Mouse (Mus musculus) embryonic facial prominence, embryonic 15.5 days (tissue): ENCODE results near the gene Amd1. TPM values are rescaled to one million over a fixed set of nuclear protein-coding genes. Genes with fewer than 3 reads are reported as not detected.

ENCODE experiments used
- ATAC-seq: fragments of 200-750 bp; cut with Nextera tagmentation; 2 replicates; pipeline ENCODE4 v1.8.0; 2017; ENCODE audit warnings: low read depth, moderate TSS enrichment; ENCODE audit not compliant: insufficient number of reproducible peaks, low FRiP score, low TSS enrichment
- H3K27ac ChIP-seq: fragments of 300-500 bp; sonication (generic); replicated peaks from 2 replicates; pipeline ENCODE4 v1.5.1; 2015; ENCODE audit warnings: mild to moderate bottlenecking, inconsistent platforms
- H3K27me3 ChIP-seq: fragments of 300-500 bp; sonication (generic); 2 replicates; pipeline ENCODE4 v1.6.1; 2015; ENCODE audit warnings: inconsistent platforms
- H3K36me3 ChIP-seq: fragments of 300-500 bp; sonication (generic); 2 replicates; pipeline ENCODE4 v1.6.1; 2015; ENCODE audit warnings: mild to moderate bottlenecking, inconsistent platforms
- H3K4me1 ChIP-seq: fragments of 300-500 bp; sonication (generic); 2 replicates; pipeline ENCODE4 v1.6.1; 2015; ENCODE audit warnings: inconsistent platforms
- H3K4me2 ChIP-seq: fragments of 300-500 bp; sonication (generic); replicated peaks from 2 replicates; pipeline ENCODE4 v1.6.1; 2015; ENCODE audit warnings: mild to moderate bottlenecking, inconsistent platforms
- H3K4me3 ChIP-seq: fragments of 300-500 bp; sonication (generic); replicated peaks from 2 replicates; pipeline ENCODE4 v1.5.1; 2015; ENCODE audit warnings: mild to moderate bottlenecking, inconsistent platforms
- H3K9ac ChIP-seq: fragments of 300-500 bp; sonication (generic); 2 replicates; pipeline ENCODE4 v1.6.1; 2015; ENCODE audit warnings: inconsistent platforms
- H3K9me3 ChIP-seq: fragments of 300-500 bp; sonication (generic); replicated peaks from 2 replicates; pipeline ENCODE4 v1.6.1; 2016; ENCODE audit warnings: inconsistent platforms
- WGBS: fragments of 180-500 bp; shearing (Covaris S2); methylation state at CpG from one replicate; pipeline ENCODE4 v1.1.7; 2015; 5-methylcytosine and 5-hydroxymethylcytosine counted together
- polyA plus RNA-seq: library from polyadenylated mRNA; unstranded; fragments of >200 nt; fragmentation: Nextera tagmentation; extraction: Ambion mirVana; gene quantifications from 2 replicates; pipeline ENCODE4 v1.2.1, GENCODE M21; 2015

The Amd1 gene
- polyA plus RNA-seq, 1 experiment from 2014 or later, result 46.5 TPM

DNA sequence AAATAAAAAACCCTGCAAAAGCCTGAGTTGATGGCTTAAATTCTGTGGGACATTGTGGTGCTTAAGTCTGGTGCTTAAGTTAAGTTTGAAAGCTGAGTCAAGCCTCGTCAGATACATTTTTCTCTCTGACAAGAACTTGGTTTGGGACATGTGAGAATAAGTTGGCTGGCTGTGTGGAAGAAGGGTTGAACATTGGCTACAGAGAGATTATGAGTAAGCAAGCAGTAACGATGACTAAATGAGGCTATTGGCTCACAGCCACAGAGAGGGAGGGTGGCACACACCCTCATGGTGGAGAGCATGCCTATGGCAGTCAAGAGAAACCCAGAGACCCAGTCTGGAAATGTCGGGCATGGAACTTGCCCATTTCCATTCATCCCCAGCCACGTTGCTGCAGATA is 38.3 kb downstream of the Amd1 start:
- H3K27me3 ChIP-seq, result no peaks in the 10 kb centered on the region

DNA sequence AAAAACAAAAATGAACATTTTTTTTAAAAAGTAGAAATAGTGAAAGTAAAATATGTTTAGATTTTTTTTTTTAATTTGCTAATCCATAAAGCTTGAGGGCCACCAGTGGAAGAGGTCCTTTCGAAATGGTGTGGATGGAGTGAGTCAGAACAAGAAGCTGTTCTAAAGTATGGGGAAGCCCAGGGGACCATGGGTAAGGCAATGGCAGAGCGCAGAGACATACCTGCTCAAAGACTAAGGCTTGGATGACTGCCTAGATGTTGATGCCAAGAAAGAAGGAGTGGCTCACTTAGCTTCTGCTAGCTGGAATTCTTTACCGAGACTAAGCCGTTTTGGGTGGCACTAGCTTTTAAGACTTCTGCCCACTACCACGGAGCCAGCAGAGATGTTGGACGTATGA is 39.8 kb downstream of the Amd1 start:
- Histone ChIP-seq H3K36me3 (no peaks in the 10 kb centered on the region), H3K4me3 (no peak overlapping the region), H3K4me1 (peaks cover 3% of the 10 kb centered on the region; the same call in 1 of the 2 replicates), H3K9me3 (no peaks in the 10 kb centered on the region), H3K4me2 (no peak overlapping the region), H3K9ac (no peak overlapping the region), H3K27ac (no peak overlapping the region), H3K27me3 (no peaks in the 10 kb centered on the region)
- 78% methylated on average over 6 of the region's 6 CpGs for WGBS
- no peak for ATAC-seq

More for the DNA sequence above, 38.3 kb downstream of the Amd1 start:
- H3K4me2 ChIP-seq, result no peak overlapping the region
- H3K27ac ChIP-seq, result no peak overlapping the region
- ATAC-seq, result no peak
- no peaks in the 10 kb centered on the region for H3K36me3 ChIP-seq
- 78% methylated on average over 4 of the region's 4 CpGs for WGBS
- H3K9me3 ChIP-seq, result no peaks in the 10 kb centered on the region
- H3K9ac ChIP-seq, result no peak overlapping the region
- H3K4me3 ChIP-seq, result no peak overlapping the region
- peaks cover under 1% of the 10 kb centered on the region; the same call in 1 of the 2 replicates for H3K4me1 ChIP-seq

DNA sequence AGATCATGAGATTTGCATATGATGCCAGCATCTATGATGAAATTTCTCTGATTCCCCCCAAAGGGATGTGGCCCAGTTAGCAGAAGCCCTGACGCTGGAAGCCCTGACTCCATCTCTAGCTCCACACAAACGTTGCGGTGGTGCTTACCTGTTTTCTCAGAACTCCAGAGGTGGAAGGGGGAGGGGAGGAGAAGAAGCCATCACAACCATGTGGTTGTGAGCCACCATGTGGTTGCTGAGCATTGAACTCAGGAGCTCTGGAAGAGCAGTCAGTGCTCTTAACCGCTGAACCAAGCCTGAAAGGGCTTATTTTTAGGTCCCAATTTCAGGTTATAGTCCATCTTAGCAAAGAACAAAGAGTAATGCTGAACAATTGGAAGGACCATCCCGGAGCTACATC is 41.7 kb downstream of the Amd1 start:
- no peak overlapping the region for H3K9ac ChIP-seq
- H3K4me2 ChIP-seq, result no peak overlapping the region
- no peaks in the 10 kb centered on the region for H3K9me3 ChIP-seq
- WGBS, result 56% methylated on average over 5 of the region's 5 CpGs
- no peak for ATAC-seq
- H3K27me3 ChIP-seq, result no peaks in the 10 kb centered on the region
- H3K27ac ChIP-seq, result no peak overlapping the region
- peaks cover 2% of the 10 kb centered on the region; the same call in 1 of the 2 replicates for H3K36me3 ChIP-seq
- H3K4me3 ChIP-seq, result no peak overlapping the region
- H3K4me1 ChIP-seq, result peaks cover 10% of the 10 kb centered on the region

DNA sequence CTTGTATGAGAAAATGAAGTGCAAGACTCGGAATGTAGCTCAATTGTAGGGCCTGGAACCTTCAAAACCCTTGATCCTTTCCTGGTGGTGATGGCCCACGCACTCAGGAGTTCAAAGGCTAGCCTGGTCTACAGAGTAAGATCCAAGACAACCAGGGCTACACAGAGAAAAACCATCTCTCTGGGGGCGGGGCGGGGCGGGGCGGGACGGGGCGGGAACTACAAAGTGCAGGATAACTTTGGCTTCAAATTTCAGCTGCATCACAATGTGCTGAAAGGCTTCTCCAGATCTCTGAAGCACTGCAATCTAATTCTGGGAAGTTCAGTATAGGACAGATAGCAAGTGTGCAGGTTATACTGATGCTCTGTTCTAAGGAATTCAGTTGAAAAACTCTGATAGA is 42.4 kb downstream of the Amd1 start:
- peaks cover 10% of the 10 kb centered on the region for H3K4me1 ChIP-seq
- H3K4me2 ChIP-seq, result no peak overlapping the region
- H3K27ac ChIP-seq, result no peak overlapping the region
- H3K9ac ChIP-seq, result no peak overlapping the region
- H3K27me3 ChIP-seq, result no peaks in the 10 kb centered on the region
- H3K9me3 ChIP-seq, result no peaks in the 10 kb centered on the region
- WGBS, result 15% methylated on average over 8 of the region's 8 CpGs
- no peak overlapping the region for H3K4me3 ChIP-seq
- no peak for ATAC-seq
- H3K36me3 ChIP-seq, result peaks cover 6% of the 10 kb centered on the region; the same call in 1 of the 2 replicates

DNA sequence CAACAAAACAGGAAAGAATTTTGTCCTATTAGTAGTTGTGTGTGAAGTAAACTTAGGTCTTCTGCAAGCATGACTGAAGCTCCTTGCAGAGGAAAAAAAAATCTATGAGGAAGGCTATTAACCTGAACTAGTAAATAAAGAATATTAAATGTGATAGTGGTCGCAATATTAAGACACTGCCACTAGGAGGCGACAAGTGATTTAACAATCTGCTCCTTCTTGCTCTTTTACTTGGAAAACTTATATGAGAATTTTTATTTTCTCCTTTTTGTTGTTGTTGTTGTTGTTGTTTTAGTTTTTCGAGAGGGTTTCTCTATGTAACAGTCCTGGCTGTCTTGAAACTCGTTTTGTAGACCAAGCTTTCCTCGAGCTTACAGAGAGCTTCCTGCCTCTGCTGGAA is 43.0 kb downstream of the Amd1 start:
- Histone ChIP-seq H3K27ac (peak overlapping the region; percentile 94), H3K36me3 (peaks cover 9% of the 10 kb centered on the region), H3K4me3 (peak overlapping the region; percentile 80; the same call in 1 of the 2 replicates), H3K9ac (no peak overlapping the region), H3K27me3 (no peaks in the 10 kb centered on the region), H3K9me3 (no peaks in the 10 kb centered on the region), H3K4me2 (peak overlapping the region; percentile 82), H3K4me1 (peaks cover 10% of the 10 kb centered on the region)
- no peak for ATAC-seq
- WGBS, result 2% methylated on average over 5 of the region's 5 CpGs

DNA sequence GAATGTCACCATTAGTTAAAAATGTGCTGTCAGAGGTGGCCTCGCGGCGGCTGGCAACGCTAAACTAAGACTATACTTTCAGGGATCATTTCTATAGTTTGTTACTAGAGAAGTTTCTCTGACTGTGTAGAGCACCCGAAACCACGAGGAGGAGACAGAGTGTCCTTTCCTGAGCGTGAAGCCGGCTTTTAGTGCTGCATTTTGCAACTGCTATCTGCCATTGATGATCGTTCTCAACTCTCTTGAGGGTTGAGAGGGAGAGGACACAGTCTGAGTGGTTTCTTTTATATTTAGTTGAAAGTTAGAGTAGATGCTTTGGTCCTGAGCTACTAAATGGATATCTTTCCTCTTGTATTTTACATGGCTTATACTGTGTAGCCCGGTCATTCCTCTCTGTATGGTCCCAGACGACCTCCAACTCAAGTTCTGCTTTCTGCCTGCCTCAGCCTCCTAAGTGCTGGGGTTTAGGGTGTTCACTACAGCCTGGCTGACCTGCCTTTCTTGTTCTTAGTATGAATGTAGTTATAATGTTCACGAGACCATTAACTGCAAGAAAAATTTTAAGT is 43.5 kb downstream of the Amd1 start:
- peak; percentile 85 for ATAC-seq
- peaks cover 13% of the 10 kb centered on the region for H3K36me3 ChIP-seq
- H3K4me3 ChIP-seq, result peak overlapping the region; percentile 80
- H3K4me2 ChIP-seq, result peak overlapping the region; percentile 82
- peaks cover 10% of the 10 kb centered on the region for H3K4me1 ChIP-seq
- no peaks in the 10 kb centered on the region for H3K9me3 ChIP-seq
- H3K27ac ChIP-seq, result peak overlapping the region; percentile 94
- WGBS, result under 1% methylated on average over 12 of the region's 12 CpGs
- no peak overlapping the region for H3K9ac ChIP-seq
- H3K27me3 ChIP-seq, result no peaks in the 10 kb centered on the region

DNA sequence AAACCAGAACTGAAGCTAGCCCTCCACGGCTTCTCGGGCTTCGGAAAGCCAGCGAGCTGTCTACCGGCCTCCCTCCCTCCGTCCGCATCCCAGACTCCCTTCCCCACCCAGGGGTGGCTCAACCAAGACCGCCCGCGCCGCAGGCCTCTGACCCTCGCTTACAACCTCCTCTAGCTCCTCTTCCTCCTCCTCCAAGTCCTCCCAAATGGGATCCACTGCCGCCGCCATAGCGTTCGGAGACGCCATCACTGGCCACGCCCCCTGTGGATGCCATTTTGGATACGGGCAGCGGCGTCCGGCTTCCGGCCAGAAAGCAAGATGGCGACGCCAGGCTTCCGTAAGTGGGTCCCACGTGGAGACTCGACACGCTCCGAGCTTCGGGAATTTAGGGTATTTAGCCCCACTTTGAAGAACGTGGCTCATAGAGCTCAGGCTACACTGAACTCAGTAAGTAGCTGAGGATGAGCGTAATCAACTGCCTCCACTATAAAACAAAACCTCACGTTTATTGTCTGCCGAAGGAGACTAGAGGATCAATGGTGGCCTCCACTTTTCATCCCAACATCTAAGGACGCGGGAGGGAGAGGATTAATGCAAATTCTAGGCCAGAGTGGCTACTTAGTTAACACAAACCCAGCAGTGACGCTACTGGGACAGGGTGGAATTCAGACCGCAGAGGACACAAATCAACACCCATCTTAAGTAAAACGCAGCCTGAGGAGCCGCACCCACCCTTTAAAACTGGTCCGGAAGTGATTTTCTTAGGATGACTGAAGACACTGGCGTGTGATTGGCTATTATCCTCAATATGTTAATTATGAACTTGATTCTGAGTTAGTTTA is 44.4 kb downstream of the Amd1 start, which contains the start of gene Gtf3c6:
Gene Gtf3c6 (minus strand): TSS at position 695 of the 842 bp plus-strand sequence.
- Histone ChIP-seq H3K4me2 (peak within 1 kb of the TSS; percentile 82), H3K9ac (peak within 1 kb of the TSS; percentile 69), H3K27ac (peak within 1 kb of the TSS; percentile 94), H3K4me3 (peak within 1 kb of the TSS; percentile 80), H3K9me3 (no peaks in the 10 kb centered on the region), H3K4me1 (peaks cover 10% of the 10 kb centered on the region), H3K36me3 (peaks cover 19% of the 10 kb centered on the region), H3K27me3 (no peaks in the 10 kb centered on the region)
- ATAC-seq, result peak; percentile 75
- WGBS, result under 1% methylated on average over 43 of the region's 43 CpGs

DNA sequence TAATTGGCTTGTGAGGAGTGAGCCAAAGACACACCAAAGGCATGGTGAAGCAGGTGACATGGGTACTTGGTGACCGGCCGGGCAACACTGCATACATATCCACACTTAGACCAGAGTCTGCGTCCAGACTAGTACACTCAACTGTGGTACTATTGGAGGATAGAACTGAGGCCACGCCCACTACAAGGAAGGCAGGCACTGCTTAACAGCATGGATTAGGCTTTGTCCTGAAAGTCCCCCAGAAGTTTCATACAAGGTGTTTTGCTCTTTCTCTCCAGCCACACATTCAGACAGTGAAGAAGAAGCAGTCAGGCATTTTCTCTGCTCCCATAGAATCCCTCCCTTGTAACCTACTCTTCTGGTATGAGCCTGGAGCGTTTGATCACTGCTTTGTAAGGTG is 45.3 kb downstream of the Amd1 start:
- WGBS, result under 1% methylated on average over 5 of the region's 5 CpGs
- ATAC-seq, result peak; percentile 72; the same call in 1 of the 2 replicates
- peak overlapping the region; percentile 82 for H3K4me2 ChIP-seq
- no peaks in the 10 kb centered on the region for H3K9me3 ChIP-seq
- peak overlapping the region; percentile 69 for H3K9ac ChIP-seq
- peaks cover 10% of the 10 kb centered on the region for H3K4me1 ChIP-seq
- H3K4me3 ChIP-seq, result peak overlapping the region; percentile 80
- peak overlapping the region; percentile 94 for H3K27ac ChIP-seq
- H3K27me3 ChIP-seq, result no peaks in the 10 kb centered on the region
- peaks cover 29% of the 10 kb centered on the region for H3K36me3 ChIP-seq

DNA sequence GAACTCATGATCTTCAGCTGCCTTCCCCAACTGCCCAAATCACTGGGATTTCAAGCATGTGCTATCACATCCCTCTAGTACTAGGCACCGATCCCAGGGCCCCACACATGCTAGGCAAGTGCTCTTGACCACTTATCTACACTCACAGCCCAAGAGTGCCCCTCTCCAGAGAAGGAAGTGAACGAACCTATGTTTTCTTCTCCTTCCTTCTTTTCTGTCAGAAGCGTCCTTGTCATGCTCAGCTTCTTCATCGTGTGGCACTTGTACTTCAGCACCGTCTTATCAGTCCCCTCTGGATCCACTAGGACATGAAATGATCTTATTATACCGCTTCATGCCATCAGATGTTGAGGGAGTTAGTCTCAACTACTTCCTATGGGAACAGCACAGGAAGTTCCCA is 51.0 kb downstream of the Amd1 start:
- H3K4me1 ChIP-seq, result no peaks in the 10 kb centered on the region
- no peak overlapping the region for H3K9ac ChIP-seq
- peaks cover 61% of the 10 kb centered on the region for H3K36me3 ChIP-seq
- no peak overlapping the region for H3K4me2 ChIP-seq
- no peak overlapping the region for H3K27ac ChIP-seq
- no peak for ATAC-seq
- no peak overlapping the region for H3K4me3 ChIP-seq
- no peaks in the 10 kb centered on the region for H3K9me3 ChIP-seq
- WGBS, result 90% methylated on average over 6 of the region's 6 CpGs
- H3K27me3 ChIP-seq, result no peaks in the 10 kb centered on the region

DNA sequence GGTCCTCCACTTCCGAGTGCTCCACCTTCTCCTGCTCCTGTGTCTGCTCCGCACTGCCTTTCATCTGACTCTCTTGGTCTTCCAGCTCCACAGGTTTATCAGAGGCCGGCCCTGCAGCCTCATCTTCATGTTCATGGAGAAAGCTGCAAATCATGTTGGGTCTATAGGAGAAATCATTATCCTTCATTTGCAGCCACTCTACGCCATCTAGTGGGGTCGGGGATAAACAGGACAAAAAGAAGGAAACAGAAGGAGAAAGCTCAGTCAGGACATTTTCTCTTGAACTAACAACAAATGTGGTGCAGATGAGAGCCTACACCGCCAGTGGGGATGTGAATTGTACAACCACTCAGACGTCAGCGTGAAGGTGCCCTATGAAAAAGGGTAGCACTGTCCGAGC is 52.4 kb downstream of the Amd1 start:
- peaks cover 55% of the 10 kb centered on the region for H3K36me3 ChIP-seq
- WGBS, result 81% methylated on average over 9 of the region's 9 CpGs
- ATAC-seq, result no peak
- H3K27me3 ChIP-seq, result no peaks in the 10 kb centered on the region
- H3K27ac ChIP-seq, result no peak overlapping the region
- no peaks in the 10 kb centered on the region for H3K4me1 ChIP-seq
- H3K9me3 ChIP-seq, result no peaks in the 10 kb centered on the region
- no peak overlapping the region for H3K9ac ChIP-seq
- H3K4me3 ChIP-seq, result no peak overlapping the region
- H3K4me2 ChIP-seq, result no peak overlapping the region

DNA sequence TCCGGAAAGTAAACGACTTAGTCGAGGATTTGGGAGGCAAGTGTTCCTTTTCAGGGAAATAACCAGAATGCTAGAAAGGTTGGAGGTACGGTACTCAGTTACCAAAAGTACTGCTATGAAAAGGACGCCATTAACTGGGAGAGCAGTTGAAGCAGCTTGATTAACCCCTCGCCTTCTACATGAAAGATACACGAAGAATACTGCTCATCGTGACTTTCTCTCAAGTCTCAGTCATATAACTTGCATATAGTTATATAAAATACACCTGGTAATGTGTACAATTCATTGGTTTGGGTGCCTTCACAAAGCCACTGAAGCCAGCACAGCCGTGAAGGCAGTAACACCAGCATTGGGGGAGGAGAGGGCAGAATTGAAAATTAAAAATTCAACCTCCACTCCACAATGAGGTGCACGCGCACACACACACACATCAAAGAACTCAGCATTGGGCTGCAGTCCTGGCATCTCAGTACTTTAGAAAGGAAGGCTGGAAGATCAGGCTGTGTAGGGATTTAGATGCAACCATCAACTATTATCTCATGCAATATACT is 54.7 kb downstream of the Amd1 start:
- H3K27ac ChIP-seq, result peak overlapping the region; percentile 51; the same call in 1 of the 2 replicates
- peak overlapping the region; percentile 54; the same call in 1 of the 2 replicates for H3K9ac ChIP-seq
- peak overlapping the region; percentile 56 for H3K4me2 ChIP-seq
- no peak for ATAC-seq
- H3K27me3 ChIP-seq, result no peaks in the 10 kb centered on the region
- no peaks in the 10 kb centered on the region for H3K4me1 ChIP-seq
- peak overlapping the region; percentile 85 for H3K4me3 ChIP-seq
- WGBS, result 30% methylated on average over 11 of the region's 11 CpGs
- H3K9me3 ChIP-seq, result no peaks in the 10 kb centered on the region
- H3K36me3 ChIP-seq, result peaks cover 50% of the 10 kb centered on the region
